Mouse (Mus musculus): Measurements from ENCODE around the gene Abhd16b. TPM values are rescaled to one million over a fixed set of nuclear protein-coding genes. Genes with fewer than 3 reads are reported as not detected.

The Abhd16b gene
- polyA plus RNA-seq (2014; fragmentation: Illumina TruSeq; extraction: RNeasy Lipid Tissue Mini Kit (QIAGEN cat#74804); ENCODE audit: low read depth, low replicate concordance) = 1.0 TPM

DNA sequence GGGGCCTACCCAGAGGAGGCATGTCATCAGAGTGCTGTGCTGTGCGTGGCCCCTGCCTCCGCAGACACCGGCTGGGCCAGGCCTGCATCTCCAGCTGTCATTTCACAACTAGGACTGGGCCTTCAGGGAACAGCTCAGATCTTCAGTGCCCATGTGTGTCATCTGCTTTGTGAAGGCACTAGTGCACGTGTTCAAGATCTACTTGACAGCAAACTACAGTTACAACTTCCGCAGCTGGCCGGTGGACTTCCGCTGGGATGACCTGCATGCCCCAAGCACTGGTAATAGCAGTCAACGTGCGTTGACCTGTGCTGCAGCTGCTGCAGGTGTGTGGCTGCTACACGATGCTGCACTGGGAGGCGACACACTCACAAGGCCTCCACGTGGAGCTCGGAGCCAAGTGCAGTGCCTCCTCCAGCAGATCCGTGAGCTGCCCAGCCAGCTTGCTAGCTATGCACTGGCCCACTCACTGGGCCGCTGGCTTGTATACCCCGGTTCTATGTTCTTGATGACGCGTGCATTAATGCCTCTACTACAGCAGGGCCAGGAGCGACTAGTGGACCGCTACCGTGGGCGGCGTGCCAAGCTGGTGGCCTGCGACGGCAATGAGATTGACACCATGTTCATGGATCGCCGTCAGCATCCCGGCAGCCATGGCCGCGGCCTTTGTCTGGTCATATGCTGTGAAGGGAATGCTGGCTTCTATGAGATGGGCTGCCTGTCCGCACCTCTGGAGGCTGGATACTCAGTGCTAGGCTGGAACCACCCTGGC lies at the start of gene Abhd16b:
TSS of gene Abhd16b (plus strand) at position 51 of the 772 bp plus-strand sequence.

DNA sequence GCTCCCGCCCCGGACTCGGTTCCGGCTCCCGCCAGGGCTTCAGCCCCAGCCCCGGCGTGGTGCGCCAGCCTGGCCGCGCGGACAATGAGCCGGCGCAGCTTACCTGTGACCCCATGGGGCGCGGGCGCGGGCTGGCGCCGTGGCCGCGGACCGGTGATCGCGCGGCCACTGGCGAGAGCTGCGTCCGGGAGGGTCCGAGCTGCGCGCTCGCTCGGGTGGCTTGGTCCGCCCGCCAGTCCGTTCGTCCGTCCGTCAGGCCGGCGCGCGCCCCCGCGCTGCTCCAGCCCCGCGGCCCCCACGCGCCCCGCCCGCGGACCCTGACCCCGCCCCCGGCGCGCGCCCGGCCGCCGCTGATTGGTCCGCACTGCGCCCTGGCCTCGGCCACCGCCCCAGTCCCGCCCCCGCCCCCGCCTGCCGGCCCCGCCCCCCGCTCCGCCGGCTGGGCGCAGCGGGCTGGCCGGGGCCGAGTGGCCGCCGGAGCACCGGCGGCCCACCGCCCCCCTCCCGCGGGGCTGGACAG lies 33.8 kb upstream of the Abhd16b start, which contains the start of gene Zbtb46:
TSS of gene Zbtb46 (minus strand) at position 274 of the 520 bp plus-strand sequence.

GRCm38 (mm10) chr2:181496831-181497547 lies 4.0 kb downstream of the Abhd16b start, which contains the start of gene Tpd52l2:
Tpd52l2 (plus strand) TSS chr2:181497142.

GRCm38 (mm10) chr2:181520118-181520935 lies 27.3 kb downstream of the Abhd16b start, which contains the start of gene Dnajc5:
Dnajc5 (plus strand) TSS chr2:181520485.

Other genes with a start within 250 kb of the Abhd16b start
- 11.4 TPM for gene Gmeb2, start 205.2 kb upstream of the Abhd16b start, polyA plus RNA-seq (2014; fragmentation: Illumina TruSeq; extraction: RNeasy Lipid Tissue Mini Kit (QIAGEN cat#74804); ENCODE audit: low read depth, low replicate concordance)
- not detected for gene Stmn3, start 178.7 kb upstream of the Abhd16b start, polyA plus RNA-seq (2014; fragmentation: Illumina TruSeq; extraction: RNeasy Lipid Tissue Mini Kit (QIAGEN cat#74804); ENCODE audit: low read depth, low replicate concordance)
- 31.5 TPM for gene Rtel1, start 173.5 kb upstream of the Abhd16b start, polyA plus RNA-seq (2014; fragmentation: Illumina TruSeq; extraction: RNeasy Lipid Tissue Mini Kit (QIAGEN cat#74804); ENCODE audit: low read depth, low replicate concordance)
- gene Zgpat, start 128.3 kb upstream of the Abhd16b start, polyA plus RNA-seq (2014; fragmentation: Illumina TruSeq; extraction: RNeasy Lipid Tissue Mini Kit (QIAGEN cat#74804); ENCODE audit: low read depth, low replicate concordance) = 31.6 TPM
- 46.8 TPM for gene Arfrp1, start 127.8 kb upstream of the Abhd16b start, polyA plus RNA-seq (2014; fragmentation: Illumina TruSeq; extraction: RNeasy Lipid Tissue Mini Kit (QIAGEN cat#74804); ENCODE audit: low read depth, low replicate concordance)
- 22.9 TPM for gene Lime1, start 113.1 kb upstream of the Abhd16b start, polyA plus RNA-seq (2014; fragmentation: Illumina TruSeq; extraction: RNeasy Lipid Tissue Mini Kit (QIAGEN cat#74804); ENCODE audit: low read depth, low replicate concordance)
- gene Zbtb46, start 33.8 kb upstream of the Abhd16b start, polyA plus RNA-seq (2014; fragmentation: Illumina TruSeq; extraction: RNeasy Lipid Tissue Mini Kit (QIAGEN cat#74804); ENCODE audit: low read depth, low replicate concordance) = 6.7 TPM
- gene Tpd52l2, start 3.9 kb downstream of the Abhd16b start, polyA plus RNA-seq (2014; fragmentation: Illumina TruSeq; extraction: RNeasy Lipid Tissue Mini Kit (QIAGEN cat#74804); ENCODE audit: low read depth, low replicate concordance) = 82.0 TPM
- 60.9 TPM for gene Dnajc5, start 27.3 kb downstream of the Abhd16b start, polyA plus RNA-seq (2014; fragmentation: Illumina TruSeq; extraction: RNeasy Lipid Tissue Mini Kit (QIAGEN cat#74804); ENCODE audit: low read depth, low replicate concordance)
- gene Uckl1, start 91.7 kb downstream of the Abhd16b start, polyA plus RNA-seq (2014; fragmentation: Illumina TruSeq; extraction: RNeasy Lipid Tissue Mini Kit (QIAGEN cat#74804); ENCODE audit: low read depth, low replicate concordance) = 70.3 TPM
- gene Prpf6, start 98.7 kb downstream of the Abhd16b start, polyA plus RNA-seq (2014; fragmentation: Illumina TruSeq; extraction: RNeasy Lipid Tissue Mini Kit (QIAGEN cat#74804); ENCODE audit: low read depth, low replicate concordance) = 51.2 TPM
- gene Zfp512b, start 99.6 kb downstream of the Abhd16b start, polyA plus RNA-seq (2014; fragmentation: Illumina TruSeq; extraction: RNeasy Lipid Tissue Mini Kit (QIAGEN cat#74804); ENCODE audit: low read depth, low replicate concordance) = 46.6 TPM
- gene Samd10, start 106.0 kb downstream of the Abhd16b start, polyA plus RNA-seq (2014; fragmentation: Illumina TruSeq; extraction: RNeasy Lipid Tissue Mini Kit (QIAGEN cat#74804); ENCODE audit: low read depth, low replicate concordance) = 36.7 TPM
- gene Gm29797, start 163.8 kb downstream of the Abhd16b start, polyA plus RNA-seq (2014; fragmentation: Illumina TruSeq; extraction: RNeasy Lipid Tissue Mini Kit (QIAGEN cat#74804); ENCODE audit: low read depth, low replicate concordance) = not detected
- 17.8 TPM for gene Sox18, start 178.4 kb downstream of the Abhd16b start, polyA plus RNA-seq (2014; fragmentation: Illumina TruSeq; extraction: RNeasy Lipid Tissue Mini Kit (QIAGEN cat#74804); ENCODE audit: low read depth, low replicate concordance)
- gene Tcea2, start 187.1 kb downstream of the Abhd16b start, polyA plus RNA-seq (2014; fragmentation: Illumina TruSeq; extraction: RNeasy Lipid Tissue Mini Kit (QIAGEN cat#74804); ENCODE audit: low read depth, low replicate concordance) = 20.2 TPM
- 22.9 TPM for gene Rgs19, start 200.8 kb downstream of the Abhd16b start, polyA plus RNA-seq (2014; fragmentation: Illumina TruSeq; extraction: RNeasy Lipid Tissue Mini Kit (QIAGEN cat#74804); ENCODE audit: low read depth, low replicate concordance)
- gene Lkaaear1, start 205.2 kb downstream of the Abhd16b start, polyA plus RNA-seq (2014; fragmentation: Illumina TruSeq; extraction: RNeasy Lipid Tissue Mini Kit (QIAGEN cat#74804); ENCODE audit: low read depth, low replicate concordance) = 6.0 TPM
- gene Oprl1, start 221.8 kb downstream of the Abhd16b start, polyA plus RNA-seq (2014; fragmentation: Illumina TruSeq; extraction: RNeasy Lipid Tissue Mini Kit (QIAGEN cat#74804); ENCODE audit: low read depth, low replicate concordance) = 0.30 TPM